Mouse (Mus musculus): ENCODE results near the gene Ccn5. TPM values are rescaled to one million over a fixed set of nuclear protein-coding genes. Genes with fewer than 3 reads are reported as not detected.

Ccn5 gene
- polyA plus RNA-seq (2015; fragmentation: Nextera tagmentation; extraction: Ambion mirVana): 0.17 and 0.28 TPM in 2 replicates

DNA sequence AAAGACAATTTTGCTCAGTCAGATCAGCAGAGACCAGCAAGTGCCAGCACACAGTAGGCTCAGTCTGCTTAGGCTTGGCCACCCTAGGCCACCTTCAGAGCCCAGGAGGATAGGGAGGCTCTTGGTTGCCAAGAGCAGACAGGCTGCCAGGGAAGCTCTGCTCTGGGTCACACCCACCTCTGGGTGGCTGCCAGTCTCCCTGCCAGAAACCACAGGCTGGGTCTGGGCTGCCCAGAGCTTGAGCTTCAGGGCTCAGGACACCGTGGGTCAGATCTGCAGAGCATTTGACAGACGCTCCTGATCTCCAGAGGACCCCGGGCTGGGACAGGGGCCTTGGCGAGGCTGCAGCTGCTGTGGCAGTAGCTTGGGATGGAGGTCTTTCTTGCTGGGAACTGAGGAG, at the start of gene Ccn5:
Gene Ccn5 (plus strand): TSS at position 255 of the 400 bp plus-strand sequence.
- WGBS: 63% methylated on average over 4 of the region's 4 CpGs
- TF ChIP-seq CTCF (IDR thresholded peaks at IDR 0.05; ENCODE audit: low read depth): no peak
- ATAC-seq (replicated peaks; ENCODE audit: low FRiP score, low read depth): no peak
- no peak within 1 kb of the TSS for H3K4me2 ChIP-seq (ENCODE audit: low read length)
- H3K36me3 ChIP-seq (ENCODE audit: insufficient read depth, low read length): no peaks in the 10 kb centered on the region
- no peak within 1 kb of the TSS for H3K9ac ChIP-seq (ENCODE audit: low read depth, low read length)
- no peak within 1 kb of the TSS for H3K27ac ChIP-seq
- H3K4me3 ChIP-seq (replicated peaks; ENCODE audit: low read depth, low read length): no peak within 1 kb of the TSS
- no peaks in the 10 kb centered on the region for H3K4me1 ChIP-seq (replicated peaks; ENCODE audit: insufficient read depth, low read length)
- H3K27me3 ChIP-seq (ENCODE audit: insufficient read depth, low read length): no peaks in the 10 kb centered on the region
- no peak for DNase-seq (ENCODE audit: low spot score)
- no peaks in the 10 kb centered on the region for H3K9me3 ChIP-seq (replicated peaks; ENCODE audit: low read length)

DNA sequence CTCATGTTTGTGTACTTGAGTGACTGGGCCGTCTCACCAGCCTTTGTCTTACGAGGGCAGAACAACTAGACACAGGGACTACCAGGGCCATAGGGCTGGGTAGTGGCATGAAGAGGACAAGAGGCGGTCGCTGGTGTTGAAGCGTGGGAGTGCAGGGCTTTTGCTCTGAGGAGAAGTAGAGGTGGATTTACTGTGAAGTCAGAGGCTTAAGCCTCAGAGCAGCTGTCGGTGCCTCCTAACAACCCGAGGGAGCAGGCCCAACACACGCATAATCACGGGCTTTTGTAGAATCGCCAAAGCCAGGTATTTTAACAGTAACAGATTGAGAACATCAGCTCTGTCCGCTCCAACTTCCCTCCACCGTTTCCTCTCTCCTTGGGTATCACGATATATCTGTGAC, 44.0 kb upstream of the Ccn5 start:
- WGBS: 26% methylated on average over 13 of the region's 13 CpGs
- Histone ChIP-seq H3K9ac (ENCODE audit: low read depth, low read length) (no peak overlapping the region), H3K27me3 (ENCODE audit: insufficient read depth, low read length) (no peaks in the 10 kb centered on the region), H3K4me2 (ENCODE audit: low read length) (no peak overlapping the region), H3K27ac (no peak overlapping the region), H3K36me3 (ENCODE audit: insufficient read depth, low read length) (no peaks in the 10 kb centered on the region), H3K4me1 (replicated peaks; ENCODE audit: insufficient read depth, low read length) (no peaks in the 10 kb centered on the region), H3K4me3 (replicated peaks; ENCODE audit: low read depth, low read length) (no peak overlapping the region), H3K9me3 (replicated peaks; ENCODE audit: low read length) (no peaks in the 10 kb centered on the region)
- ATAC-seq (replicated peaks; ENCODE audit: low FRiP score, low read depth) (no peak), DNase-seq (ENCODE audit: low spot score) (no peak)
- no peak for TF ChIP-seq CTCF (IDR thresholded peaks at IDR 0.05; ENCODE audit: low read depth)

DNA sequence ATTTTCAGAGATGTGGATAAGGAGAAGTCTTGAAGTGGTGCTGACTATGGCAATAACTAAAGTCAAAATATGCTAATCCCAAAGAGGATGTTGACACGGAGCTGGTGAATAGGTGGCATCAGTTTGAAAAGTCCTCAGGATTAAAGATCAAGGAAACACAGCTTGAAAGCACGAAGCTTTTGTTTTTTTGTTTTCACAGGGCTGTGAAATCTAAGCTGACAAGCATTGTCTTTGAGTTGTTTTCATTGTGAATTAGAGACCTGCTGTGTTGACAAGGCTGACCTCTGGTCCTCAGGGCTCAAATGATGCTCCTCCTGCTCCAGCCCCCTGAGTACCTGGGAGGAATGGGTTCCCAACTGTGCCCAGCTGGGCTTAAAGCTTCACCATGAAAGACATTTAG, 43.6 kb upstream of the Ccn5 start:
- H3K27ac ChIP-seq: no peak overlapping the region
- ATAC-seq (replicated peaks; ENCODE audit: low FRiP score, low read depth): no peak
- H3K27me3 ChIP-seq (ENCODE audit: insufficient read depth, low read length): no peaks in the 10 kb centered on the region
- no peaks in the 10 kb centered on the region for H3K36me3 ChIP-seq (ENCODE audit: insufficient read depth, low read length)
- TF ChIP-seq CTCF (IDR thresholded peaks at IDR 0.05; ENCODE audit: low read depth): no peak
- no peak overlapping the region for H3K4me3 ChIP-seq (replicated peaks; ENCODE audit: low read depth, low read length)
- H3K4me1 ChIP-seq (replicated peaks; ENCODE audit: insufficient read depth, low read length): no peaks in the 10 kb centered on the region
- H3K9me3 ChIP-seq (replicated peaks; ENCODE audit: low read length): no peaks in the 10 kb centered on the region
- no peak overlapping the region for H3K9ac ChIP-seq (ENCODE audit: low read depth, low read length)
- 11% methylated on average over 2 of the region's 2 CpGs for WGBS
- no peak overlapping the region for H3K4me2 ChIP-seq (ENCODE audit: low read length)
- DNase-seq (ENCODE audit: low spot score): no peak

DNA sequence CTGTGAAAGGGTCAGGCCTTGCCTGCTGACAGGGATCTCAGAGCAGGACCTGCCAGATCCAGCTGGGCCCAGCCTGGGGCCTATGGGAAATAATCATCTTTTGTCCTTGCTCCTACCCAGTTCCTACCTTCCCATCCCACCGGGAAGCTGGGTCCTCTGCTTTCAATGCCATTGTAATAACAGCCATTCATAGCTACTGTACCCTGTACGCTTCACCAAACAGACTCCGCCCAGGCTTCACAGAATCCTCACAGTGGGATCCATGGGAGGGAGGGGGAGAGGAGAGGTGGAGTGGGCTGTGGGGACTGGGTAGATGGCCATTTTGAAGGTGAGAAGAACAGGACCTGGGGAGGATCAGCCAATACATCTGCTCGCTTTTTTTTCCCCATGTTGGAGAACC, 41.8 kb upstream of the Ccn5 start:
- ATAC-seq (replicated peaks; ENCODE audit: low FRiP score, low read depth) (no peak), DNase-seq (ENCODE audit: low spot score) (no peak)
- TF ChIP-seq CTCF (IDR thresholded peaks at IDR 0.05; ENCODE audit: low read depth): no peak
- H3K4me3 ChIP-seq (replicated peaks; ENCODE audit: low read depth, low read length): no peak overlapping the region
- H3K9ac ChIP-seq (ENCODE audit: low read depth, low read length): no peak overlapping the region
- H3K27me3 ChIP-seq (ENCODE audit: insufficient read depth, low read length): no peaks in the 10 kb centered on the region
- H3K4me1 ChIP-seq (replicated peaks; ENCODE audit: insufficient read depth, low read length): no peaks in the 10 kb centered on the region
- H3K9me3 ChIP-seq (replicated peaks; ENCODE audit: low read length): no peaks in the 10 kb centered on the region
- no peak overlapping the region for H3K27ac ChIP-seq
- H3K4me2 ChIP-seq (ENCODE audit: low read length): no peak overlapping the region
- H3K36me3 ChIP-seq (ENCODE audit: insufficient read depth, low read length): no peaks in the 10 kb centered on the region
- 73% methylated on average over 4 of the region's 4 CpGs for WGBS

DNA sequence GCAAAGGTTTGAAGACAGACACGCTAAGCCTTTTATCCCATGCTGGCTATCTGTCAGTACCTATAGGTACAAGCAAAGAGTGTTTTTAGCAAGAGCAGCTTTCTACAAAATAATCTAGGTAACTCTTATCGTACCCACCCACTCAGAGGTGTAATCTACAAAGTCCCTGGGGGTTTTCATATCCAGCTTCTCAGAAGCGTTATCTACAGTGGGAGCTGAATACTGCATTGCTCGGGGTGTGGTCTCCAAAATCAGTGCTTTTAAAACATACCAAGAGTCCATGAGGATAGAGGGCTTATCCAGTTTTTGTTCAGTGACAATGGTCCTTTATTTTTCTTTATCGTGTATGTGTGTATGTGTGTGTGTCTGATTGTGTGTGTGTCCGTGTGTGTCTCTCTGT, 37.3 kb upstream of the Ccn5 start:
- ATAC-seq (replicated peaks; ENCODE audit: low FRiP score, low read depth) (no peak), DNase-seq (ENCODE audit: low spot score) (no peak)
- 88% methylated on average over 6 of the region's 6 CpGs for WGBS
- H3K4me3 ChIP-seq (replicated peaks; ENCODE audit: low read depth, low read length): no peak overlapping the region
- no peak for TF ChIP-seq CTCF (IDR thresholded peaks at IDR 0.05; ENCODE audit: low read depth)
- H3K9me3 ChIP-seq (replicated peaks; ENCODE audit: low read length): no peaks in the 10 kb centered on the region
- H3K9ac ChIP-seq (ENCODE audit: low read depth, low read length): no peak overlapping the region
- no peaks in the 10 kb centered on the region for H3K27me3 ChIP-seq (ENCODE audit: insufficient read depth, low read length)
- no peaks in the 10 kb centered on the region for H3K36me3 ChIP-seq (ENCODE audit: insufficient read depth, low read length)
- no peaks in the 10 kb centered on the region for H3K4me1 ChIP-seq (replicated peaks; ENCODE audit: insufficient read depth, low read length)
- no peak overlapping the region for H3K4me2 ChIP-seq (ENCODE audit: low read length)
- no peak overlapping the region for H3K27ac ChIP-seq

DNA sequence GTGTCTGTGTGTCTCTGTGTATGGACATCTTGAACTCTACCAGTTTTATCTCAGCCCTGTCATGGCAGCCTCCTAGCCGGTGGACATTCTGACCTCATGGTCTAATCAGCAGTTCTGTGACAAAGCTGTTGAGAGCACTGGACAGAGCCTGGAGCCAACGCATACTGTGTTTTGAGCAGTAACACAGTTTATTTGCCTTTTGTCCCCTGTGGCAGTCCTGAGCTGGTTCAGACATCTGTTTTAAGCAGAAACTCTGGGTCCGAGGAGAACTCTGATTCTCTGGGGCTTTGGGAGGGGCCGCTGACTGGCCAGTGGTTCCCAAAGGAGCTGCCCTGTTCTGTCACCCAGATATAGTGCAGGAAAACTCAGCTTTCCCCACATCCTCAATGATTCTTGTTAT, 36.8 kb upstream of the Ccn5 start:
- H3K27ac ChIP-seq: no peak overlapping the region
- no peak overlapping the region for H3K4me3 ChIP-seq (replicated peaks; ENCODE audit: low read depth, low read length)
- no peak overlapping the region for H3K4me2 ChIP-seq (ENCODE audit: low read length)
- DNase-seq (ENCODE audit: low spot score) (no peak), ATAC-seq (replicated peaks; ENCODE audit: low FRiP score, low read depth) (no peak)
- no peak overlapping the region for H3K9ac ChIP-seq (ENCODE audit: low read depth, low read length)
- H3K27me3 ChIP-seq (ENCODE audit: insufficient read depth, low read length): no peaks in the 10 kb centered on the region
- no peaks in the 10 kb centered on the region for H3K36me3 ChIP-seq (ENCODE audit: insufficient read depth, low read length)
- no peak for TF ChIP-seq CTCF (IDR thresholded peaks at IDR 0.05; ENCODE audit: low read depth)
- H3K4me1 ChIP-seq (replicated peaks; ENCODE audit: insufficient read depth, low read length): no peaks in the 10 kb centered on the region
- no peaks in the 10 kb centered on the region for H3K9me3 ChIP-seq (replicated peaks; ENCODE audit: low read length)
- 51% methylated on average over 4 of the region's 4 CpGs for WGBS

DNA sequence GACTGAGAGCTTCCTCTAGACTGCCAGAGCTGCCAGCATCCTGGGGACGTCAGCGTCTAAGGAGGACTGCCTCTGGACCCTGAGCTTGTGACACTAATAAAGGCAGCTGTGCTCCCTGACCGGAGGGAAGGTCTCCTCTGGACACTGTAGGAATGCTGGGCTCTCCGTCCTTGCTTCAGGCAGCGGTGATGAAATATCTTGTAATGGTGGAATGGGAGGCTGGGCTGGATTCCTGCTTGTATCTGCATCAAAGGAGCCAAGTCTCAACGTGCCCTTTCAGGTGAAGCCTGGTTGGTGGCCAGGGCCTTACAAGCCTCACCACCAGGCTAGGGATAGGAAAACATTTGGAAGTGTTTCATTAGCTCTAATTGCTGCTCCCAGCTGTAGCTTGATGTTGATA, 33.6 kb upstream of the Ccn5 start:
- no peak overlapping the region for H3K27ac ChIP-seq
- no peak for TF ChIP-seq CTCF (IDR thresholded peaks at IDR 0.05; ENCODE audit: low read depth)
- H3K9ac ChIP-seq (ENCODE audit: low read depth, low read length): no peak overlapping the region
- H3K4me1 ChIP-seq (replicated peaks; ENCODE audit: insufficient read depth, low read length): no peaks in the 10 kb centered on the region
- H3K4me2 ChIP-seq (ENCODE audit: low read length): no peak overlapping the region
- no peaks in the 10 kb centered on the region for H3K36me3 ChIP-seq (ENCODE audit: insufficient read depth, low read length)
- DNase-seq (ENCODE audit: low spot score) (no peak), ATAC-seq (replicated peaks; ENCODE audit: low FRiP score, low read depth) (no peak)
- H3K9me3 ChIP-seq (replicated peaks; ENCODE audit: low read length): no peaks in the 10 kb centered on the region
- WGBS: 86% methylated on average over 6 of the region's 6 CpGs
- no peaks in the 10 kb centered on the region for H3K27me3 ChIP-seq (ENCODE audit: insufficient read depth, low read length)
- H3K4me3 ChIP-seq (replicated peaks; ENCODE audit: low read depth, low read length): no peak overlapping the region

All from kidney, postnatal 0 days (tissue).